ENCODE assay signal across 26 mouse cellular contexts in the genomic region with DNA sequence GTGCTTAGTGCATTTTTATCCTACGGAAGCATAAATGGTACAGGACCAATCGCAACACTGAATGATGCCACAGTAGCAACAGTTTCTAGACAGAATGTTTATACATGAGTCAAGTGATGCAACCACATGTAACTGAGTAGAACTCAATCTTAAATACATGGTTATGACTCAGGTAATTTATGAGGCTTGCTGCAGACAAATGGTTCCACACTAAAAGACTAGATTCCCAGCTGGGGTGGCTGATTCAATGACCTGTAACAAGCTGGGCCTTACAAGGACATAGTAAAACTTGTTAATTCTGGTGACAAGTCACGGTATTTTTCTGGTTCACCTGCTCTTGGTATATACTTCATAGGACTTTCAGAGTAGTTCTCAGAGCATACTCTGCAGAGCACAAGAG. TPM values are rescaled to one million over a fixed set of nuclear protein-coding genes. Genes with fewer than 3 reads are reported as not detected.
DNase-seq lines count a peak whose midpoint lies in the region; ATAC-seq and TF ChIP-seq lines count a peak whose summit lies in the region.
"Had no signal": no experiment of that assay in that cellular context is flagged by ENCODE, and none has a peak within 500 bp of the region (broad histone marks: within the 10 kb centered on the region; RNA-seq: fewer than 3 reads in every experiment).

No protein-coding gene starts in this region.

- no peaks in the 10 kb centered on the region for H3K27me3 ChIP-seq in liver, embryonic 11.5 days (replicated peaks; ENCODE audit: control insufficient read depth, insufficient read depth, low read length)
- H3K27me3 ChIP-seq in liver, postnatal 0 days (ENCODE audit: insufficient read depth, low read length): no peaks in the 10 kb centered on the region
- no peaks in the 10 kb centered on the region for H3K27me3 ChIP-seq in forebrain, embryonic 10.5 days (ENCODE audit: poor library complexity, severe bottlenecking)
- H3K27me3 ChIP-seq: embryonic facial prominence, embryonic 13.5 days; heart, embryonic 12.5 days; hindbrain, embryonic 13.5 days; midbrain, embryonic 12.5 days had no signal

- no peak for ATAC-seq in liver, embryonic 11.5 days (replicated peaks; ENCODE audit: low FRiP score)
- ATAC-seq in liver, postnatal 0 days: no peak
- ATAC-seq: forebrain, embryonic 14.5 days; lung, postnatal 0 days had no signal

- H3K4me3 ChIP-seq in liver, embryonic 11.5 days (ENCODE audit: low read depth, low read length): no peak overlapping the region
- no peak overlapping the region for H3K4me3 ChIP-seq in liver, postnatal 0 days (ENCODE audit: low read depth, low read length)
- no peak overlapping the region for H3K4me3 ChIP-seq in forebrain, embryonic 10.5 days
- H3K4me3 ChIP-seq: embryonic facial prominence, embryonic 13.5 days; heart, embryonic 12.5 days; hindbrain, embryonic 13.5 days; limb, embryonic 10.5 days; midbrain, embryonic 12.5 days had no signal

- H3K9ac ChIP-seq in liver, embryonic 11.5 days (ENCODE audit: low read depth, low read length): no peak overlapping the region
- no peak overlapping the region for H3K9ac ChIP-seq in liver, postnatal 0 days (replicated peaks)
- H3K9ac ChIP-seq: embryonic facial prominence, embryonic 13.5 days; heart, embryonic 12.5 days; hindbrain, embryonic 13.5 days; midbrain, embryonic 12.5 days had no signal

- no peaks in the 10 kb centered on the region for H3K9me3 ChIP-seq in liver, embryonic 11.5 days (ENCODE audit: control insufficient read depth, low read length)
- H3K9me3 ChIP-seq in liver, postnatal 0 days (ENCODE audit: low read length): no peaks in the 10 kb centered on the region
- no peaks in the 10 kb centered on the region for H3K9me3 ChIP-seq in forebrain, embryonic 10.5 days
- H3K9me3 ChIP-seq: embryonic facial prominence, embryonic 13.5 days; heart, embryonic 12.5 days; hindbrain, embryonic 13.5 days; limb, embryonic 10.5 days; midbrain, embryonic 12.5 days had no signal

- 0 out of 2 replicates have a peak overlapping the region, but pooled peaks have one; percentile 2 for H3K27ac ChIP-seq in liver, embryonic 11.5 days (ENCODE audit: low read depth, low read length)
- no peak overlapping the region for H3K27ac ChIP-seq in liver, postnatal 0 days (ENCODE audit: low read depth)
- H3K27ac ChIP-seq in forebrain, embryonic 10.5 days: no peak overlapping the region
- H3K27ac ChIP-seq: embryonic facial prominence, embryonic 13.5 days; hindbrain, embryonic 13.5 days; limb, embryonic 10.5 days; midbrain, embryonic 12.5 days; stomach, postnatal 0 days had no signal

- no peaks in the 10 kb centered on the region for H3K4me1 ChIP-seq in liver, embryonic 11.5 days (replicated peaks; ENCODE audit: control insufficient read depth, insufficient read depth, low read length)
- H3K4me1 ChIP-seq in liver, postnatal 0 days (ENCODE audit: insufficient read depth): no peaks in the 10 kb centered on the region
- H3K4me1 ChIP-seq in forebrain, embryonic 10.5 days: peaks cover 6% of the 10 kb centered on the region
- H3K4me1 ChIP-seq: embryonic facial prominence, embryonic 13.5 days; limb, embryonic 10.5 days had no signal

- TF ChIP-seq CTCF in liver, postnatal 0 days (IDR thresholded peaks at IDR 0.05; ENCODE audit: low read depth): no peak

- 92% methylated on average over 3 of the region's 3 CpGs for WGBS in liver, embryonic 11.5 days
- WGBS in liver, postnatal 0 days (ENCODE audit: insufficient replicate concordance): 89% methylated on average over 3 of the region's 3 CpGs
- WGBS in forebrain, embryonic 10.5 days: 97% methylated on average over 3 of the region's 3 CpGs

- H3K36me3 ChIP-seq in liver, embryonic 11.5 days (ENCODE audit: control insufficient read depth, insufficient read depth, low read length): peaks cover 35% of the 10 kb centered on the region
- peaks cover 63% of the 10 kb centered on the region for H3K36me3 ChIP-seq in liver, postnatal 0 days (replicated peaks; ENCODE audit: insufficient read depth, low read length)
- peaks cover 98% of the 10 kb centered on the region for H3K36me3 ChIP-seq in forebrain, embryonic 10.5 days (replicated peaks)

- no peak overlapping the region for H3K4me2 ChIP-seq in liver, embryonic 11.5 days
- H3K4me2 ChIP-seq in liver, postnatal 0 days (ENCODE audit: low read depth, low read length): no peak overlapping the region
- H3K4me2 ChIP-seq: embryonic facial prominence, embryonic 13.5 days; heart, embryonic 12.5 days; hindbrain, embryonic 13.5 days; midbrain, embryonic 12.5 days had no signal

- TF ChIP-seq EP300 in liver, postnatal 0 days (IDR thresholded peaks at IDR 0.05; ENCODE audit: low read depth): no peak

- DNase-seq in heart, adult 11 months: peak; percentile 45
- DNase-seq in heart, postnatal 4 days: no peak
- DNase-seq in liver, embryonic 11.5 days (ENCODE audit: low spot score): no peak
- DNase-seq in liver, postnatal 0 days: no peak
- peak; percentile 60 for DNase-seq in NIH3T3 (ENCODE audit: low read depth)
- DNase-seq in urinary bladder, adult 18-20 months (ENCODE audit: low spot score in 2 of 2): no peak
- no peak for DNase-seq in lung, postnatal 10 days
- no peak for DNase-seq in forebrain, embryonic 10.5 days (ENCODE audit: extremely low spot score, low spot score)
- DNase-seq: adrenal gland, postnatal 10 days; B cell, adult 2 months; cerebellum, adult 8-10 months; cerebellum, postnatal 36 days; embryo, embryonic 11 days; heart, postnatal 14 days; kidney, adult 8-10 months; liver; thymus, adult 2 months; thymus, postnatal 4 days had no signal

RNA-seq across cellular contexts. Expression of a gene that starts 7.7 kb away (rescaled TPM):
- total RNA-seq in heart, postnatal 4 days (2021): 10 to 100 TPM; 10.3 to 10.6 TPM
- polyA plus RNA-seq in liver, embryonic 11.5 days (2014; fragmentation: Nextera tagmentation; extraction: Ambion mirVana): 39.6 and 40.5 TPM in 2 replicates
- 12.7 and 13.3 TPM in 2 replicates for polyA plus RNA-seq in liver, postnatal 0 days (2015; fragmentation: Nextera tagmentation; extraction: Ambion mirVana)
- 45.0 and 48.9 TPM in 2 replicates for polyA plus RNA-seq in forebrain, embryonic 10.5 days (2016; fragmentation: Nextera tagmentation; extraction: Ambion mirVana)

RNA-seq across cellular contexts. Expression of a gene that starts 7.8 kb away (rescaled TPM):
- 10 to 100 TPM; 62.0 to 74.5 TPM for total RNA-seq in heart, postnatal 4 days (2021)
- 112 and 130 TPM in 2 replicates for polyA plus RNA-seq in liver, embryonic 11.5 days (2014; fragmentation: Nextera tagmentation; extraction: Ambion mirVana)
- 110 and 125 TPM in 2 replicates for polyA plus RNA-seq in liver, postnatal 0 days (2015; fragmentation: Nextera tagmentation; extraction: Ambion mirVana)
- 93.0 and 97.4 TPM in 2 replicates for polyA plus RNA-seq in forebrain, embryonic 10.5 days (2016; fragmentation: Nextera tagmentation; extraction: Ambion mirVana)

Comparison
In these comparisons a context has a peak if more than half of its experiments do, and no peak if none do; other contexts are left out.
1. DNase-seq: peak in heart, adult 11 months (single experiment) and NIH3T3 (single experiment); none in heart, postnatal 4 days (single experiment), liver, embryonic 11.5 days (single experiment), liver, postnatal 0 days (single experiment), urinary bladder, adult 18-20 months (0 of 2), lung, postnatal 10 days (single experiment) and forebrain, embryonic 10.5 days (single experiment).